Mouse (Mus musculus) CH12.LX (cell line): Measurements from ENCODE around the gene Ccs.

Experiments
- CTCF ChIP-seq, 2 experiments: IDR thresholded peaks in 1 of 2; conservative IDR thresholded peaks in 1 of 2; 2 replicates each; pipeline ENCODE4 v1.5.1; 2011 to 2012; ENCODE audit warnings: low read depth in 2 of 2, low read length in 2 of 2, improper control_type of control experiment in 1 of 2, inconsistent platforms in 1 of 2, mild to moderate bottlenecking in 1 of 2, moderate library complexity in 1 of 2
- EP300 ChIP-seq: IDR thresholded peaks from 2 replicates; pipeline ENCODE4 v1.6.1; 2011; ENCODE audit warnings: low read length, improper control_type of control experiment
- JUND ChIP-seq: conservative IDR thresholded peaks from 2 replicates; pipeline ENCODE4 v1.6.1; 2011; ENCODE audit warnings: low read depth, low read length, improper control_type of control experiment
- MAX ChIP-seq: IDR thresholded peaks from 2 replicates; pipeline ENCODE4 v1.6.1; 2011; ENCODE audit warnings: low read length, improper control_type of control experiment
- MAZ ChIP-seq: IDR thresholded peaks from 2 replicates; pipeline ENCODE4 v1.6.1; 2012; ENCODE audit warnings: low read depth, mild to moderate bottlenecking, inconsistent platforms, low read length, improper control_type of control experiment, moderate library complexity
- MXI1 ChIP-seq: IDR thresholded peaks from 2 replicates; pipeline ENCODE4 v1.6.1; 2011; ENCODE audit warnings: mild to moderate bottlenecking, low read depth, low read length, improper control_type of control experiment
- MYC ChIP-seq: IDR thresholded peaks from 2 replicates; pipeline ENCODE4 v1.6.1; 2011; ENCODE audit warnings: low read depth, mild to moderate bottlenecking, improper control_type of control experiment, low read length
- NELFE ChIP-seq: IDR thresholded peaks from 2 replicates; pipeline ENCODE4 v1.6.1; 2011; ENCODE audit warnings: low read depth, low read length, improper control_type of control experiment
- NRF1 ChIP-seq: IDR thresholded peaks from 2 replicates; pipeline ENCODE4 v1.6.1; 2014; ENCODE audit warnings: low read depth, mild to moderate bottlenecking, inconsistent platforms, low read length, improper control_type of control experiment, moderate library complexity
- TCF12 ChIP-seq: IDR thresholded peaks from 2 replicates; pipeline ENCODE4 v1.6.1; 2014; ENCODE audit warnings: low read depth, mild to moderate bottlenecking, inconsistent platforms, low read length, improper control_type of control experiment
- USF1 ChIP-seq: IDR thresholded peaks from 2 replicates; pipeline ENCODE4 v1.6.1; 2014; ENCODE audit warnings: low read depth, mild to moderate bottlenecking, inconsistent platforms, low read length, improper control_type of control experiment
- ZC3H11A ChIP-seq: IDR thresholded peaks from 2 replicates; pipeline ENCODE4 v1.6.1; 2012; ENCODE audit warnings: low read depth, mild to moderate bottlenecking, inconsistent platforms, low read length, improper control_type of control experiment
- ZNF384 ChIP-seq: IDR thresholded peaks from 2 replicates; pipeline ENCODE4 v1.6.1; 2012; ENCODE audit warnings: low read depth, low read length, improper control_type of control experiment, inconsistent platforms

GRCm38 (mm10) chr19:4865147-4865546 is 26.0 kb upstream of the Ccs start:
- no peak for TF ChIP-seq TCF12
- TF ChIP-seq CTCF (conservative IDR thresholded peaks at IDR 0.05 in 1 of 2, IDR thresholded peaks at IDR 0.05 in 1 of 2; ENCODE audit: low read depth in 2 of 2, low read length in 2 of 2): no peak
- no peak for TF ChIP-seq USF1
- no peak for TF ChIP-seq MYC
- no peak for TF ChIP-seq EP300
- no peak for TF ChIP-seq NELFE
- TF ChIP-seq MAZ: no peak
- no peak for TF ChIP-seq ZC3H11A
- no peak for TF ChIP-seq ZNF384
- TF ChIP-seq MXI1: no peak
- no peak for TF ChIP-seq MAX
- TF ChIP-seq NRF1: no peak
- TF ChIP-seq JUND: no peak
